Mouse (Mus musculus) bone marrow macrophage, adult 2 months (primary cell): ENCODE results near the gene Ccm2.

ENCODE experiments used
- CTCF ChIP-seq: IDR thresholded peaks from 2 replicates; pipeline ENCODE4 v1.5.1; 2012; ENCODE audit warnings: low read depth, mild to moderate bottlenecking, low read length, moderate library complexity
- POLR2A ChIP-seq: IDR thresholded peaks from 2 replicates; pipeline ENCODE4 v1.6.1; 2012; ENCODE audit warnings: mild to moderate bottlenecking, low read depth, low read length, borderline replicate concordance

DNA sequence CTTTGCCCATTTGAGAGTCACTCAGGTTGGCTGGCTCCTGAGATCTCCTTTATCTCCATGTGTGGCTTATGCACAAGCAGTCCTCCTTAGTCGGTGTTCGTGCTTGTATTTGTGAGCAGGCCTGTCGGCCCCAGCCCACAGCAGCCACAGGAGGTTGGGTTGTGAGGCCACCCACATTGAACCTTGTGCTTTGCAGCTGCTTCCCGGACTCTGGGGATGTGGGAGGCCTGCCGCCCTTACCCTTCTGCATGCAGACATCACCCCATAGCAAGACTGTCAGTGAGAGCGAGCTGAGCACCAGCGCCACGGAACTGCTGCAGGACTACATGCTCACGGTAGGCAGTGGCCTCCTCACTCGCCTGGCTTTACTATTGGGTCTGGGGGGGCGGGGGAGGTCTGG is 46.7 kb downstream of the Ccm2 start:
- TF ChIP-seq CTCF (no peak), POLR2A (no peak)
